Mouse (Mus musculus) C2C12 (cell line): ENCODE data around the gene Myo10.

Experiments
- CTCF ChIP-seq: IDR thresholded peaks from one replicate; pipeline ENCODE4 v1.5.1; 2011; ENCODE audit not compliant: control insufficient read depth, insufficient read depth, insufficient read length
- FOSL1 ChIP-seq: IDR thresholded peaks from one replicate; pipeline ENCODE4 v1.8.0; 2011; ENCODE audit warnings: mild to moderate bottlenecking, low read length; ENCODE audit not compliant: poor library complexity, insufficient read depth, severe bottlenecking
- MAX ChIP-seq: IDR thresholded peaks from one replicate; pipeline ENCODE4 v1.6.1; 2011; ENCODE audit warnings: mild to moderate bottlenecking, control low read depth
- MYOD1 ChIP-seq: IDR thresholded peaks from one replicate; pipeline ENCODE4 v1.6.1; 2011; ENCODE audit warnings: low read depth; ENCODE audit not compliant: control insufficient read depth, insufficient read length

DNA sequence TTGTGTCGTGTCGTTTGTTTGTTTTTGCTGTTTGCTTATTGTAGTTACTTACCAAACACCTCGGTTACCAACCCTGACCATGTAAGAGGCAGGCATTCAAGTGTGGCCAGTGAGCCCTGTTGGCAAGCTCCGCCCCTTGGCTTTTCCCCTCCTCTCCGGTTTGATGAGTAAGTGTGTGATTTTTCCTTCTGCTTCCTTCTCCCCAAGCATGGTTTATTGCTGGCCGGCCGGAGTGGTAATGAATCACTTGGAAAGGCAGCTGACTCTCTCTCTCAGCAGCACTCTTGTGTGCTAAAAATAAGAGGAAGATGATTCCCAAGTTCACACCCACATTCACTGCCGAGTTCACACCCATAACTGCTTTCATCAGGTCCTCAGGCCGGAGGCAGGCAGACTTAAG, 15.4 kb downstream of the Myo10 start:
- TF ChIP-seq CTCF (no peak), FOSL1 (no peak), MAX (peak; percentile 67), MYOD1 (peak; percentile 82)
